ENCODE assay signal across 21 mouse cellular contexts in the genomic region with DNA sequence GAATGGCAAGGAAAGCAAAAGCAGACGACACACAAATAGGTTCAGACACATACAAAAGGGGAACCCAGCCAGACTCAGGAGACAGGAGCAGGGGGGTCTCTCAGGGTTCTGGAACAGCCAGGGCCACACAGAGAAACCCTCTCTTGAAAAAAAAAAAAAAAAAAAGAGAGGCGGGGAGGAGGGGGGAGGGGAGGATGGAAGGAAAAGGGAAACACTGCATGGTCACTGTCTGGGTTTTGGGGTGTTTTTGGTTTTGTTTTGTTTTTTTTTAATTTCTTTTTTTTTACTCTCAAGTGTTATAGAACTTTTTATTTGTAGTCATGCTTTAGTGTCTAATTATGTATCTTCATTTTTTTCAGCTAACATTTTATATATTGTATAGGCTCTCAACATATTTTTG.
"Had no signal": no experiment of that assay in that cellular context is flagged by ENCODE, and none has a peak within 500 bp of the region (broad histone marks: within the 10 kb centered on the region; RNA-seq: fewer than 3 reads in every experiment).

No protein-coding gene starts in this region.

- H3K9me3 ChIP-seq: lung, embryonic 15.5 days; megakaryocyte, embryonic 14.5 days; midbrain, embryonic 13.5 days; neural tube, embryonic 13.5 days; neural tube, embryonic 15.5 days had no signal

- H3K4me3 ChIP-seq: lung, embryonic 15.5 days; megakaryocyte, embryonic 14.5 days; midbrain, embryonic 13.5 days; myocyte; neural tube, embryonic 13.5 days; neural tube, embryonic 15.5 days had no signal

- ATAC-seq: lung, postnatal 0 days; midbrain, embryonic 13.5 days; midbrain, embryonic 16.5 days had no signal

- H3K9ac ChIP-seq: lung, embryonic 15.5 days; midbrain, embryonic 13.5 days; neural tube, embryonic 13.5 days; neural tube, embryonic 15.5 days had no signal

- H3K27me3 ChIP-seq: lung, embryonic 15.5 days; megakaryocyte, embryonic 14.5 days; midbrain, embryonic 13.5 days; neural tube, embryonic 13.5 days; neural tube, embryonic 15.5 days had no signal

- DNase-seq: lung, adult 2 months; lung, postnatal 14 days; lung, postnatal 36 days; retina, postnatal 1 day; right cerebral cortex, adult 18-20 months; right cerebral cortex, postnatal 25 days; right cerebral cortex, postnatal 4 days; spleen, adult 18-20 months; thymus, adult 18-20 months; thymus, postnatal 14 days; thymus, postnatal 36 days had no signal

- H3K27ac ChIP-seq: lung, embryonic 15.5 days; macrophage; midbrain, embryonic 13.5 days; neural tube, embryonic 13.5 days; neural tube, embryonic 15.5 days had no signal

- H3K4me2 ChIP-seq: lung, embryonic 15.5 days; midbrain, embryonic 11.5 days; midbrain, embryonic 13.5 days; neural tube, embryonic 13.5 days; neural tube, embryonic 15.5 days had no signal

- H3K4me1 ChIP-seq: lung, embryonic 15.5 days; midbrain, embryonic 13.5 days; neural tube, embryonic 13.5 days; neural tube, embryonic 15.5 days had no signal
